Mouse (Mus musculus) liver, adult (tissue): ENCODE results near the gene Pcdh7.

ENCODE experiments used
- GATA4 ChIP-seq: IDR thresholded peaks from 2 replicates; pipeline ENCODE4 v1.6.1; 2014; ENCODE audit warnings: mild to moderate bottlenecking, low read length; ENCODE audit not compliant: insufficient replicate concordance

The Pcdh7 gene

GRCm38 (mm10) chr5:57815964-57816589 lies 98.3 kb downstream of the Pcdh7 start:
- no peak for TF ChIP-seq GATA4

GRCm38 (mm10) chr5:57819788-57820187 lies 102.0 kb downstream of the Pcdh7 start:
- TF ChIP-seq GATA4: no peak

GRCm38 (mm10) chr5:57821099-57821498 lies 103.3 kb downstream of the Pcdh7 start:
- TF ChIP-seq GATA4: no peak

GRCm38 (mm10) chr5:57828437-57828836 lies 110.7 kb downstream of the Pcdh7 start:
- TF ChIP-seq GATA4: no peak

- no peak for TF ChIP-seq GATA4
Measured at GRCm38 (mm10) chr5:57837150-57837549, 119.4 kb downstream of the Pcdh7 start.

GRCm38 (mm10) chr5:57841357-57842119 lies 123.8 kb downstream of the Pcdh7 start:
- TF ChIP-seq GATA4: no peak

- TF ChIP-seq GATA4: no peak
Measured at GRCm38 (mm10) chr5:57847500-57847899, 129.7 kb downstream of the Pcdh7 start.

- no peak for TF ChIP-seq GATA4
Measured at GRCm38 (mm10) chr5:57850111-57850510, 132.3 kb downstream of the Pcdh7 start.

- TF ChIP-seq GATA4: no peak
Measured at GRCm38 (mm10) chr5:57857316-57857715, 139.5 kb downstream of the Pcdh7 start.

- TF ChIP-seq GATA4: no peak
Measured at GRCm38 (mm10) chr5:57864254-57864653, 146.5 kb downstream of the Pcdh7 start.

GRCm38 (mm10) chr5:57865256-57865655 lies 147.5 kb downstream of the Pcdh7 start:
- TF ChIP-seq GATA4: no peak

- TF ChIP-seq GATA4: no peak
Measured at GRCm38 (mm10) chr5:57866097-57866496, 148.3 kb downstream of the Pcdh7 start.

- TF ChIP-seq GATA4: no peak
Measured at GRCm38 (mm10) chr5:57867906-57868305, 150.1 kb downstream of the Pcdh7 start.

- TF ChIP-seq GATA4: no peak
Measured at GRCm38 (mm10) chr5:57868702-57869101, 150.9 kb downstream of the Pcdh7 start.

GRCm38 (mm10) chr5:57870727-57871126 lies 153.0 kb downstream of the Pcdh7 start:
- no peak for TF ChIP-seq GATA4

- TF ChIP-seq GATA4: no peak
Measured at GRCm38 (mm10) chr5:57884982-57885381, 167.2 kb downstream of the Pcdh7 start.
